Mouse (Mus musculus): ENCODE data around the gene Flvcr1. TPM values are rescaled to one million over a fixed set of nuclear protein-coding genes. Genes with fewer than 3 reads are reported as not detected.

Gene Flvcr1
- total RNA-seq, 2 experiments from 2014 or later = 6.4 to 7.0 TPM

DNA sequence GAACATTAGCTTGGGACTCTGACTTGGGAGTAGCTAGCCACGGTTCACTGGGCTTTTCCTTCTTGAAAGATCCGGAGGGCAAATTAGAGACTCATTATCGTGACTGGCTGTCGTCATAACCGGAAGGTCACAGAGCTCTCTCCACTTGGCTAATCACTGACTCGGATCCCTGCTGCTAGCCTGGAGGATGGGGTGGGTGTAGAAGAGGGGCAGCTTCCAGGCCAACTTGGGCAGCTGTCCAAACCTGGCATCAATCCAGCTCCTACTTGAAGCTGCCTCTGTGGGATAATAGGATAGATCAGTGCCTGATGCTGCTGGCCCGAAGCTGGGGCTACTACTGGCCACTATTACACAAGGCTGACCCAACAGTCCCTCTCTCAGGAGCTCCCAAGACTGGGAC lies 30.4 kb downstream of the Flvcr1 start:
- DNase-seq = peak; percentile 49 to 73
- intact Hi-C loops (cut with DNase I) = no loop called here

DNA sequence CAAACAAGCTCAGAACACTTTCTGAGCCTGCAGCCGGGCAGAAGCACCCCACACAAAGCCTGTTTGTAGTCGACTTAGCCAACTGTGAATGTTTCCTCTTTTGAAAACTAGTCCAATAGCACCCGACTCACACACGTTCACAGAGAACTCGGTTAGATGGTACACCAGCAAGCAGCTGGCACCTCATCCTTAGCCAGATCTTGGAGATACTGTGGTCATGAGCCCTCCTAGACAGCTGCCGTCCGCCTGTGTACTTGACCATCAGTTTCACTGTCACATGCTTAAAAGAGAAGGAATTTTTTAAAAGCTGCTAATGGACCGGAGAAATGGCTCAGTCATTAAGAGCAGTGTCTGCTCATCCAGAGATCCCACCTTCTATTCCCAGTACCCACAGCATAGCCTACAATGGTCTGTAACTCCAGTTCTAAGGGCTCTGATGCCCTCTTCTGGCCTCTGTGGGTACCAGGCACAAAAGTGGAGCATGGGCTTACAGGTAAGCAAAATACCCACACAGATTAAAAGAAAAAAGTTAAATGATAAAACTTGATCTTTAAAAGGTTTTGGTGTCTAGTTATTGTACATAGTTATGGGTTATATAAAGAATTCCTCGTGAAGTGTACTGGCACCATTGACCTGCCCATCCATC lies 36.4 kb downstream of the Flvcr1 start:
- intact Hi-C loops (cut with DNase I) = no loop called here
- DNase-seq = no peak

DNA sequence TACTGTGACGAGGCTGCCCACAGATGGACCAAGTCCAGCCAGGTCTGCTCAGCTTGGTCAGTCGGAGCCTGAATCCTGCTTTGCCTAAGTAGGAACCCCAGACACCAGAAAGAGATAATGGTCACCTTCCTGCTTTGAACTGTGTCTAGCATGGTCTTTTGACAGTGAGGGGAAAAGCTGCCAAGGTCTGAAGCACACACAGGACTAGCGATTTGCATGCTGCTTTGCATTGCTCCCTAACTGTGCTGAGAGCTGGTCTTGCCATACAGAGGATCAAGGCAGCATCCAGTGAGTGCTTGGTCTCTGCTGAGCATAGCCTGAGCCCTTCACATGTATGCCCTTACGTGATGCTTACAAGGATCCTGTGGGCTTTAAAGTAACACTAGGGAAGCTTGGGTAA lies 44.5 kb downstream of the Flvcr1 start:
- DNase-seq = no peak
- intact Hi-C loops (cut with DNase I) = no loop called here

DNA sequence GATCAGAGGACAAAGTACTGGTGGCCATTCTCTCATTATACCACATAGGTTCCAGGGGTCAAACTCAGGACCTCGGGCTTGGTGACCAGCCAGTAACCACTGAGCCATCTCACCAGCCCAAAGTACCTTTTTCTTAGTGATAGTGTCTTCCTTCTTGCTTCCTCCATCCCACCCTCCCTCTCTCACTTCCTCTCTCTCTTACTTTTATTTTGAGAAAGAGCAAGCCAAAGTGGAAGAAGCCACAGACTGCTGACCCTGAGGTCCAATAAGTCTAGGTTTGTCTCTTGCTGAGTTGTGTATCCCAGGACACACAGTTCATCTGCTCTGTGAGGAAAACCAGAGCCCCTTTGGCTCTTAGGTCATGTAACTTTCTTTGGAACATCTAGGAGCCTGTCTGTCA lies 45.5 kb downstream of the Flvcr1 start:
- intact Hi-C loops (cut with DNase I) = no loop called here
- no peak for DNase-seq

DNA sequence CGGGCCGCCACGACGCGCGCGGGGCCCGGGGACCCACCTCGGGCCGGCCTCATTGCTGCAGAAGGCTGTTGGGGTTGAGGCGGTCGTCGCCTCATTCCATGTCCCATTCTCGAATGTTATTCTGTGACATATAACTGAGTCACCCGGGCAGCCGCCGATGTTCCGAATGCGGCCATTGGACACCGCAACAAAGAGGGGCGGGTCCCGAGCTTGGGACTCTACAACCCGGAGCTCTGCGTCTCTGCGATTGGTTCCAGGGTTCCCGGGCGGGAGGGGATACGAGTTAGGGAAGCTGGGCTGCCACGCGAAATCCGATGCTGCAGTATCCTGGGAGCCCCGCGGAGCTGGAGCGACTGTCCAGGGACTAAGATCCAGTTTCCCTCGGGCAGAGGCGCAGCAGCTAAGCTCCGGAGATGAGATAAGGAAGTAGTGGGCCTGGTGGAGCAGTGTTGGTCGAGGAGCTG lies 46.8 kb downstream of the Flvcr1 start, which contains the start of gene Vash2:
TSS of gene Vash2 (minus strand) at position 197 of the 464 bp plus-strand sequence.
- DNase-seq = peak; percentile 83 to 84
- intact Hi-C loops (cut with DNase I) = loop anchor here (5.0 kb wide), 1 partner anchor 48 kb away; the partner anchor contains the start of gene Flvcr1

DNA sequence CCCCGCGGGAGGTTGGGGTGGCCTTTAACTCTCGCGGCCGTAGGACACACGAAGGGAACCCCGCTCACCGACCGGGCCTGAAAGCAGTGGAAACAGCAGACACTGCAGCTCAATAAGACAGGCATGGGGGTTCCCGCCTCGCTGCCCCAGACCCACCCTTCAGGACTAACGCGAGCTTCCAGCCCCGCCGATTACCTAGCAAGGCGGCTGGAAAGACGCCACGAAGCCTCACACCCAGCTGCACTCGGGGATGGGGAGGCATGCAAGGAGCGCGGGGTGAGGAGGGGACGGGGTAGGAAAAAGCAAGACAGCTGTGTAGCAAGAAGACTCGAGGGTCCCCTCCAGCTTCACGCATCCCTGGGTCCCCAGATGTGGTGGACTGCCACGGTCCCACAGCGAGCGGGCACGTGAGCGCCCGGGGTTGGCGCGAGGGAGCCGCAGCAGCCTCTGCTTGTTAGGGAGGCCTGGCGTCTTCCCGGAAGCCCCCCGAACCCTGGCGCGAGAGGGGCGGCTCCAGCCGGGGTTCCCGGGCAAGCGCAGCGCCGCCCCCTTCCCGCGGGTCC lies 47.4 kb downstream of the Flvcr1 start:
- DNase-seq = peak in 1 of 2 experiments; percentile 49
- intact Hi-C loops (cut with DNase I) = loop anchor here (5.0 kb wide), 1 partner anchor 49 kb away; the partner anchor contains the start of gene Flvcr1

DNA sequence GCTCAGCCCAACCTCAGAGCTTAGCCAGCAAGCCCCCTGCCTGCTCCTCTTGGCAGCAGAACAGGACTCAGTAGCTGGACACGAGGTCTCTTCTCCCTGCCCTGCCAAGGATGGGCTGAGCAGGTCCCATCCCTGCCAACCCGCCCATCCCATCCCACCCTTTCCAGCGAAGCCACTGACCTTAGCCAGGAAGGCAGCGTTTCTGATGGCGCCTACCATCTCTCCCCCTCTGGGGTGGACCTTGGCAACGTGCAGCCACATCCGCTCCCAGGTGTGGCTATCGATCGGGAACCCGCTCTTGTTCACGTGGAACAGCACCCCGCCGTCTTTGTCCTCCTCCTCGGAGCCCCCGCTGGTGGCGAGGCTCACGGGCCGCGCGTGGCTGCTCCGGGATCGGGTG lies 48.0 kb downstream of the Flvcr1 start:
- DNase-seq = no peak
- intact Hi-C loops (cut with DNase I) = loop anchor here (5.0 kb wide), 1 partner anchor 49 kb away; the partner anchor contains the start of gene Flvcr1

DNA sequence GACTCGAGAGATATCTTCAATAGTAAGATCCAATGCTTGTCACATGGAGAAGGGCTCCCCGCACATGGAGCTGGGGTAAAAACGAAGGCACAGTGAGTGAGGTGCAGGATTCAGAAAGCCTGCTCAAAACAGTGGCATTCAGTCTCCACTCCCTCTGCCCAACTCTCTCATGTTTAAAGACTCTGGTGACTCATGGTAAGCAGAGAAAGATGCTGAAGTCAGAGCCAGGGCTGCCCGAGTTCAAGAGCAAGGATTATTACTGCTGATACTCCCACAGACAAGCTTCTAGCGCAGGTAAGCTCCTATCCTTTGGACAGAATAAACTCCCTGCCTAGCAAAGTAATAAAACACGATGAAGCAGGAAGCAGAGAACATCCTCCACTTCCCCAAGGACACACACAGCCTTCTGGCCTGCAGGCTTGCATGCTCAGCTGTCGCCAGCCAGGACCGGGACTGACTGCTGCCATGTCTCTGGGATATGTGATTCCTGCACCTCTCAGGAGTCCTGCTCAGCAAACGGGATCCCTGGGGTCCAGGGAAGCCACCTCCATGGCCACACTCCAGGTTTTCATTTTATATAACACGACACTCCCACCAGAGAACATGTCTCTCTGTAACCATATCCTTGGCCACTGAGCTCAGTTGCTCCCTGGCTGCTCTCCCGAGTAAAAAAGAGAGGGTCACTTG lies 48.9 kb downstream of the Flvcr1 start:
- DNase-seq = no peak
- intact Hi-C loops (cut with DNase I) = loop anchor here (5.0 kb wide), 1 partner anchor 50 kb away; the partner anchor contains the start of gene Flvcr1

DNA sequence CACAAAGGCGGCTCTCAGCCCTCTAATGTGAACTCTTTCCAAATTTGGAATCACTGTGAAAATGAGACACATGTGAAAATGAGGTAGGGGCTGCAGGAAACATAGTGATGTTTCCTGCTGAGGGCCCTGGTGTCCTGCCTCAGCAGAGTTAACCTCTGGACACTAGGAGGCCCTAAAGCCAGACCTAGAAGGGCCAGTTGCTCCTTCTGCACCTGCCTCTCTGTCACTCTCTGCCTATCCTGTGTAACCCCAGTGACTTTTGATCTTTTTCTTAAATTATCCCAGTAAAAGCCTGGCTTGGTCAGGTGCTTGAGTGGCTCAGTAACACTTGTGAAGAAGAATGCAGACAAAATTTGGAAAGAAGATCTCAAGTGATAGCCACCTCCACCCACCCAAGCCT lies 51.1 kb downstream of the Flvcr1 start:
- intact Hi-C loops (cut with DNase I) = loop anchor here (5.0 kb wide), 1 partner anchor 52 kb away; the partner anchor contains the start of gene Flvcr1
- no peak for DNase-seq

DNA sequence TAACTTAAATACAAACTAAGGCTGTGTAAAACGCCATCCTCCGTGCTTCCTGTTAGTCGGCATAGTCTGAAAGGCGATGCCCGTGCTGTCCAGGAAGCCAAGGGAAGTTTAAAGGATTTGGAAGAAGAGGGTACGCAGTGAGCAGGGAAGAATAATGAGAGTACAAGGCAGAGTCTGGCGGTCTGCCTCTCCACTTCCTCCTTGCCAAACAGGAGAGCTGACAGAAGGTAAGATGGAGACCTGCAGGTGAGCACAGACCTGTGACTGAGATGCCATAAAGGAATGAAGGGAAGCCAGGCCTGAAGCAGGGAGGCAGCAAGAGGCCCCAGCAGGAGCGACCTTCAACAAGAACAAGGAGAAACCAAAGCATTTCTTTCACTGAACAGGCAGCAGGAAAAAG lies 51.8 kb downstream of the Flvcr1 start:
- intact Hi-C loops (cut with DNase I) = no loop called here

DNA sequence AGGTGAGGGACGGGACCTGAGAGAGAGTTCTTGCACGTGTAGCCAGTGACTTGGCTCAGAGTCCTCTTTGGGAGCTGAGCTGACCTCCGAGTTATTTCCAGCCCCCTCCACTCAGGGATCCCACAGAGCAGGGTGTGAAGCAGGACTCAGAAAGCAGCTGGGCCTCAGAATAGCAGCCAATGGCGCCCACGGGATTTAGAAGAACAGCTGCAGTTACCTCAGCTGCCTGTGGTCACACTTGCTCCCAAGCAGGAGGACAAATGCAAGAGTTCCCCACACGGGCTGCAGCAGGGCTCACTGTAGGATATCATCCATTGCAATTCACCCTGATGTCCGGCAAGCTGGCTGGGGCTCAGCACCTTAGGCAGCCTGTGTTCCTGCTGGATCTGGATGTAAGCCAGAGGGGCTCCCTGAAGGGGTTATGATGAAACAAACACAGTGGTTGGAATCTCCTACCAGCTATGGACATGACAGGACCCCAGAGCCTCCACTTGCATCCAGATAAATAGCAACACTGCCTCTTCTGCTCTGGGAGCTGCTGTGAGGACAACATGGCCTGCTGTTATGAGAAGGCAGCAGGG lies 53.3 kb downstream of the Flvcr1 start:
- DNase-seq = peak; percentile 62 to 72

More for the DNA sequence above, 51.8 kb downstream of the Flvcr1 start:
- no peak for DNase-seq

DNA sequence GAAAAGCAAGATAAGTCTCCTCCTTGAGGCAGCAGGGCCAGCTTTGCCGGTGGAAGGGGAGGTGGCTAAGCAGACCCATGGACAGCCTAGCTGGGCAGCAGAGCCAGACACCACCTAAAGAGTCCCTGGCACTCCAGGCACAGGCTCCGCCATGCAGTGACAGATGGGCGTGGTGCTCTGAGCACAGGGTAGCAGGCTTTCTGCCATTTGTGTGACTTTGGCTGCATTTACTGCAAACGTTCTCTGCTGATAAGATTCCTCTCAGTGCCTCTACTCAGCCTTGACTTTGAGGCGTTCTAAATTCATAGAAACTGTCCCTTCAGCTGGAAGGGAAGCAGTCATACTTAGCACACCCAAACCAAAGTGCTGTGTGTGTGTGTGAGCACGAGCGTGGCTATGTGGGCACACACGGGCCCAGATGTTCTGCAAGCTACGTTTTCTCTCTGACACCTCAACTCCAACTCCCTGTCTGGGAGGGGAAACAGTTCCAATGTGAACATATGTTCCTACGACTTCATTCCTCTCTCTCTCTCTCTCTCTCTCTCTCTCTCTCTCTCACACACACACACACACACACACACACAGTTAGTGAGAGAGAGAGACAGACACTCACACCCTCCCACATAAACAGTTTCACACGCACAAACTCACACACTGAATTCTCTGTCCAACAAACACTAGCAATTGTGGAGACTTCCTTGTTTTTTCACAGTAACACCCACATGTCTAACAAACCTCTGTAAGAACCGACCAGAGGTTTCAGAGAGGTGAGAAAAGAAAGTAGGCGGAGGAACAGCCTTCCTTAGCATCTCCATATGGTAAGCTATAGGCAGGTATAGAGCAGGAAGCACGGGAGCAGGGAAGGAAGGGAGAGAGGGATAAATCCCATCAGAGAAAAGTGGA lies 54.0 kb downstream of the Flvcr1 start:
- DNase-seq = peak; percentile 22 to 31

More for the DNA sequence above, 53.3 kb downstream of the Flvcr1 start:
- intact Hi-C loops (cut with DNase I) = no loop called here

DNA sequence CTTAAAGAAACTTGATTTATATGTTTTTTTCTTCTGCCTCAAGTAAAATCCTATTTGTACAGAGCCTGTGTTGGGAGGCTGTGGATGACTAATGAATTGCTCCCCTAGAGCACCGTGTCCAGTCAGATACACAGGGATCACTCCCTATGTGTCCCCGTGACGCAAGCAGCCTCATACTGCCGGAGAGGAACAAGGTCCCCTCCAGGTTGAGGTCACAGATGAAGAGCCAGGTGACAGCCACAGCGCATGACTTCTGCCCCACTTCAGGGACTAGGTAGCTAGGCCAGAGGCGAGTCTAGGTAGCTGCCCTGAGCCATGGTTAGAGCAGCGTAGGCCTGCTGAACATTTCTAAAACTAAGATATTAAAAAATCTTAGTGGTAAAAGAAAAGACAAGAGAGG lies 57.9 kb downstream of the Flvcr1 start:
- intact Hi-C loops (cut with DNase I) = no loop called here

More for the DNA sequence above, 54.0 kb downstream of the Flvcr1 start:
- intact Hi-C loops (cut with DNase I) = no loop called here

DNA sequence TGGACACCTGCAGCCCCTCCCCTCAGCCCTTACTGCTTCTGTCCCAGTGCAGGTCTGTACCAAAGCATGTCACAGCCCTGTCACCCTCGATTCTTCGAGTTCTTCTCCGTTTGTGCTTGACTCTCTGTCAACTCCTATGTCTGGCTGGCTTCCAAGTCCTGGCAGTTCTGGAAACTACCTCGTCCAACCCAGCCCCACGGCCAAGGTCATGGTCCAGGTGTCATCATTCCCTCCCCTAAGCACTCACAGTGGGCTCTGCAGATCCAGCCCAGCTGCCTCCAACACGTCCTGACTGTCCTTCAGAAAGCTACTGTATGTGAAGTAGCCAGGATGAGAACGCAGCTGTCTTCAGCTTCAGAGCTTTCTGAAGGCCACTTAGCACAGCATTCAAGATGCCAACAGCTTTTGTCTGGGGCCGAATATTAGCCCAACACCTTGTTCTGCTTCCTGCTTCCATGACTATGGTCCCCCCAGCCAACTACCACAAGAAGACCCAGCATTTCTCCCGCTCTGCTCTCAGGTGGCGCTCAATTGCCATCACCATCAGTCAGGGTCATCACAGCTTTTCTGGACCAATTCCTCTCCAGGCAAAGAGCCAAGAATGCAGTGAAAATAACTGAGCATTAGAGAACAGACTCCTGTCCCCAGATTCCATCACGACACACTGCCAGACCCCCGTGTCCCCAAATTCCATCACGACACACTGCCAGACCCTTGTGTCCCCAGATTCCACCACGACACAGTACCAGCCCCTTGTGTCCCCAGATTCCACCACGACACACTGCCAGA lies 60.8 kb downstream of the Flvcr1 start:
- peak in 1 of 2 experiments; percentile 43 for DNase-seq
- intact Hi-C loops (cut with DNase I) = no loop called here

More for the DNA sequence above, 57.9 kb downstream of the Flvcr1 start:
- DNase-seq = no peak

DNA sequence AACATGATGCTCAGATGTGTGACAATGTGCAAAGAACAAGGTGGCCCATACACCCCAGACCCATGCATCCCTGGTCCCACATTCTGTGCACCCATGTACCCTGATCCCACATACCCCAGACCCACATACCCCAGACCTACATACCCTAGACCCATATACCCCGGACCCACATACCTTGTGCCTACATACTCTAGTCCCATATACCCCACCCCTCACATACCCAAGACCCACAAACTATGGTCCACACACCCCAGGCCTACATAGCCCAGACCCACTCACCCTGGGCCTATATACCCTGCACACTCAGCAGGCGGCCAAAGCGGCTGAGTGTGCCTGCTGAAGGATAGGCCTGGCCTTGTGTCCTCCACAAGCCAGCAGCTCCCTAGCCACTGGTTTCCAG lies 63.2 kb downstream of the Flvcr1 start:
- intact Hi-C loops (cut with DNase I) = no loop called here
- no peak for DNase-seq

DNA sequence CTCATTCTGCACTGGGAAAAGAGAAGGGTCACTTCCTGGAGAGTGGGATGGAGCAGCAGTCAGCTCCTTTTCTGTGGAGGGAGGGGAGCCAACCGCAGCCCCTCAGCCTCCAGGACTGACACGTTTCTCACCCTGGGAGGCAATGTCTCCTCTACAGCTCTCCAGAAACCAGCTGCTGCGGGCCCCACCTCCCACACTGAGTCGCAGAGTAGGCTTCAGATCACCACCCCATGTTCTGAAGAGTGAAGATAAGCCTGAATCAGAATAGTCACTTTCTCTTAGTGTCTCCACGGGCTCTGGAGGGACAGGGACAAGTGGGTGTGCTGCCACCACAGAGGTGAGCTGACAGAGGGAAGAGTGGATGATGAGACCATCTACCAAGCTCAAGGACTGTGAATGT lies 67.1 kb downstream of the Flvcr1 start:
- intact Hi-C loops (cut with DNase I) = no loop called here

More for the DNA sequence above, 67.1 kb downstream of the Flvcr1 start:
- DNase-seq = no peak

Measured in heart, postnatal 14 days (tissue).